Mouse (Mus musculus) lung, postnatal 0 days (tissue): ENCODE data around the gene Timmdc1.

ENCODE experiments used
- CTCF ChIP-seq: IDR thresholded peaks from 2 replicates; pipeline ENCODE4 v1.5.1; 2016; ENCODE audit warnings: antibody characterized with exemption, mild to moderate bottlenecking
- EP300 ChIP-seq: IDR thresholded peaks from 2 replicates; pipeline ENCODE4 v1.6.1; 2016; ENCODE audit warnings: antibody characterized with exemption, mild to moderate bottlenecking, control low read depth

GRCm38 (mm10) chr16:38474677-38475286 lies 47.7 kb downstream of the Timmdc1 start:
- TF ChIP-seq CTCF: no peak
- TF ChIP-seq EP300: no peak
